Mouse (Mus musculus) Patski (cell line): ENCODE data around the gene Myo16. TPM values are rescaled to one million over a fixed set of nuclear protein-coding genes. Genes with fewer than 3 reads are reported as not detected.

Source experiments
- ATAC-seq: fragments of 100-300 bp; one replicate; pipeline ENCODE4 v1.8.0; 2021
- CTCF ChIA-PET: fragments of 350-600 bp; sonication (Branson Sonifier 250); formaldehyde crosslinking; loops from one replicate; lab custom pipeline; 2022; ENCODE audit warnings: inconsistent platforms; lab: Charles Lee
- POLR2A ChIA-PET: fragments of 350-600 bp; sonication (Branson Sonifier 250); formaldehyde crosslinking; loops from one replicate; lab custom pipeline; 2022; ENCODE audit warnings: antibody characterized with exemption, inconsistent platforms; lab: Charles Lee
- DNase-seq: peaks from one replicate; pipeline ENCODE4 v3.0.0-alpha.2; 2011; ENCODE audit warnings: low read depth, low spot score
- H3K27me3 ChIP-seq: fragments of 371-371 bp; one replicate; pipeline ENCODE4 v1.5.1; 2021
- CTCF ChIP-seq: fragments of 100-300 bp; IDR thresholded peaks from one replicate; pipeline ENCODE4 v1.5.1; 2021
- in situ Hi-C: fragments of 300-500 bp; cut with MboI; formaldehyde crosslinking; loops from 3 replicates; pipeline ENCODE4 v1.11.1; 2018; ENCODE audit warnings: low pct_unique_long_range_greater_than_20kb, mixed read lengths
- polyA plus RNA-seq: library from polyadenylated mRNA; unstranded; gene quantifications from one replicate; pipeline ENCODE4 v1.2.3, GENCODE M21; 2021

Myo16 gene
- polyA plus RNA-seq, 1 experiment from 2014 or later, result 0.05 TPM

- peaks cover 45% of the 10 kb centered on the region for H3K27me3 ChIP-seq
- no peak for DNase-seq
- ChIA-PET CTCF (no interaction called here), POLR2A (no interaction called here)
- ATAC-seq, result no peak
- in situ Hi-C loops, result loop anchor here (5.0 to 10.0 kb wide), 2 partner anchors 261 to 328 kb away; partner anchors contain the start of genes Abhd13 and Lig4
- no peak for TF ChIP-seq CTCF
Observed at GRCm38 (mm10) chr8:10303061-10303460, 149.3 kb downstream of the Myo16 start.

- ATAC-seq (no peak), DNase-seq (no peak)
- in situ Hi-C loops, result loop anchor here (5.0 to 10.0 kb wide), 2 partner anchors 262 to 329 kb away; partner anchors contain the start of genes Abhd13 and Lig4
- TF ChIP-seq CTCF, result no peak
- POLR2A ChIA-PET, result no interaction called here
- peaks cover 55% of the 10 kb centered on the region for H3K27me3 ChIP-seq
- CTCF ChIA-PET, result no interaction called here
Observed at GRCm38 (mm10) chr8:10303992-10304391, 150.3 kb downstream of the Myo16 start.

GRCm38 (mm10) chr8:10304721-10305120 is 151.0 kb downstream of the Myo16 start:
- ATAC-seq, result no peak
- peaks cover 60% of the 10 kb centered on the region for H3K27me3 ChIP-seq
- DNase-seq, result no peak
- in situ Hi-C loops, result loop anchor here (5.0 to 10.0 kb wide), 2 partner anchors 262 to 330 kb away; partner anchors contain the start of genes Abhd13 and Lig4
- CTCF ChIA-PET, result no interaction called here
- POLR2A ChIA-PET, result no interaction called here
- TF ChIP-seq CTCF, result no peak

GRCm38 (mm10) chr8:10307345-10307744 is 153.6 kb downstream of the Myo16 start:
- no peak for ATAC-seq
- ChIA-PET CTCF (interaction anchor here (0.8 kb wide), 1 partner anchor 77 kb away, joined by 3 read pairs; no protein-coding TSS in a partner anchor), POLR2A (no interaction called here)
- TF ChIP-seq CTCF, result no peak
- no peak for DNase-seq
- in situ Hi-C loops, result loop anchor here (10.0 kb wide), 1 partner anchor 333 kb away; the partner anchor contains the start of genes Abhd13 and Lig4
- peaks cover 54% of the 10 kb centered on the region for H3K27me3 ChIP-seq

- no peak for TF ChIP-seq CTCF
- peaks cover 52% of the 10 kb centered on the region for H3K27me3 ChIP-seq
- in situ Hi-C loops, result loop anchor here (10.0 kb wide), 1 partner anchor 333 kb away; the partner anchor contains the start of genes Abhd13 and Lig4
- ChIA-PET POLR2A (no interaction called here), CTCF (interaction anchor here (0.8 kb wide), 1 partner anchor 78 kb away, joined by 3 read pairs; no protein-coding TSS in a partner anchor)
- no peak for ATAC-seq
- DNase-seq, result no peak
Observed at GRCm38 (mm10) chr8:10307770-10308476, 154.2 kb downstream of the Myo16 start.

GRCm38 (mm10) chr8:10310470-10310869 is 156.8 kb downstream of the Myo16 start:
- H3K27me3 ChIP-seq, result peaks cover 44% of the 10 kb centered on the region
- POLR2A ChIA-PET, result no interaction called here
- in situ Hi-C loops, result no loop called here
- CTCF ChIA-PET, result no interaction called here
- DNase-seq, result no peak
- ATAC-seq, result no peak
- no peak for TF ChIP-seq CTCF

- POLR2A ChIA-PET, result no interaction called here
- CTCF ChIA-PET, result no interaction called here
- ATAC-seq, result no peak
- peaks cover 41% of the 10 kb centered on the region for H3K27me3 ChIP-seq
- TF ChIP-seq CTCF, result no peak
- in situ Hi-C loops, result no loop called here
- DNase-seq, result no peak
Observed at GRCm38 (mm10) chr8:10312316-10312715, 158.6 kb downstream of the Myo16 start.

GRCm38 (mm10) chr8:10316201-10316600 is 162.5 kb downstream of the Myo16 start:
- DNase-seq (no peak), ATAC-seq (no peak)
- peaks cover 22% of the 10 kb centered on the region for H3K27me3 ChIP-seq
- TF ChIP-seq CTCF, result no peak
- in situ Hi-C loops, result no loop called here
- ChIA-PET POLR2A (no interaction called here), CTCF (no interaction called here)

GRCm38 (mm10) chr8:10318103-10318502 is 164.4 kb downstream of the Myo16 start:
- ATAC-seq, result no peak
- TF ChIP-seq CTCF, result no peak
- in situ Hi-C loops, result no loop called here
- no peak for DNase-seq
- peaks cover 17% of the 10 kb centered on the region for H3K27me3 ChIP-seq
- POLR2A ChIA-PET, result no interaction called here
- CTCF ChIA-PET, result no interaction called here

- CTCF ChIA-PET, result interaction anchor here (0.7 kb wide), 1 partner anchor 9 kb away, joined by 3 read pairs; no protein-coding TSS in a partner anchor
- peaks cover 18% of the 10 kb centered on the region for H3K27me3 ChIP-seq
- no peak for TF ChIP-seq CTCF
- POLR2A ChIA-PET, result no interaction called here
- no peak for ATAC-seq
- in situ Hi-C loops, result no loop called here
- no peak for DNase-seq
Observed at GRCm38 (mm10) chr8:10350451-10350850, 196.7 kb downstream of the Myo16 start.

GRCm38 (mm10) chr8:10358711-10359110 is 205.0 kb downstream of the Myo16 start:
- DNase-seq, result no peak
- ChIA-PET CTCF (no interaction called here), POLR2A (interaction anchor here (0.7 kb wide), 1 partner anchor 15 kb away, joined by 6 read pairs; no protein-coding TSS in a partner anchor)
- no peak for TF ChIP-seq CTCF
- no peak for ATAC-seq
- in situ Hi-C loops, result no loop called here
- H3K27me3 ChIP-seq, result peaks cover 37% of the 10 kb centered on the region
